Mouse (Mus musculus) testis, adult 2 months (tissue): ENCODE results near the gene Olfr878.

Experiments
- CTCF ChIP-seq: fragments of 200-500 bp; IDR thresholded peaks from 2 replicates; pipeline ENCODE4 v1.5.1; 2012; ENCODE audit warnings: low read depth, mild to moderate bottlenecking, inconsistent platforms, low read length, moderate library complexity; ENCODE audit not compliant: control insufficient read depth, insufficient read depth, insufficient replicate concordance
- POLR2A ChIP-seq: fragments of 200-500 bp; IDR thresholded peaks from 2 replicates; pipeline ENCODE4 v1.6.1; 2012; ENCODE audit warnings: low read depth, mild to moderate bottlenecking, inconsistent platforms, low read length, moderate library complexity; ENCODE audit not compliant: control insufficient read depth

GRCm38 (mm10) chr9:37871536-37871935 is 46.1 kb upstream of the Olfr878 start:
- TF ChIP-seq CTCF, result no peak
- no peak for TF ChIP-seq POLR2A
